Mouse (Mus musculus) lung, adult 18-20 months (tissue): ENCODE measurements at regions not wholly inside any gene's neighbourhood (a gene's known extent, or its start where the extent isn't known, plus 50 kb on each side); places are given as distances from the start of the nearest gene placed in this dataset.
A peak's percentile ranks its signal among the peaks of the same experiment; 100 is the strongest.

ENCODE experiments used
- DNase-seq, 2 experiments: peaks; one replicate each; pipeline ENCODE4 v3.0.0; 2022; ENCODE audit warnings: mixed read lengths in 2 of 2

DNA sequence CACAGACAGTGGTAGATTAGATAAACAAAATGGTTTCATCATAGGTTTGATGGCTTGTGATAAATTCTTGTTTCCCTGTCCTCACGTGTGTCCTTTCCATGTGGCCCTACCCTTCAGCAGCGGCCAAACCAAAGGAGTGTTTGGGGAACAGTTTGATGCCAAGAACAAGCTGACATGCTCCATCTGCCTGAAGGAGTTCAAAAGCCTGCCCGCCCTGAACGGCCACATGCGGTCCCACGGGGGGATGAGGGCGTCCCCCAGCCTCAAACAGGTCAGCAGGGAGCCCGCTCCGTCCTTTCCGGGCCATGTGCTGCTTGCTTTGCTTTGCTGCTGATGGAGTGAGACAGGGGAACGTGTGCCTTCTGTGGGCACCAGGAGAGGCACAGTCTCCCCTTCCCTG lies 51.0 kb upstream of the Mrps10 start:
- no peak for DNase-seq

DNA sequence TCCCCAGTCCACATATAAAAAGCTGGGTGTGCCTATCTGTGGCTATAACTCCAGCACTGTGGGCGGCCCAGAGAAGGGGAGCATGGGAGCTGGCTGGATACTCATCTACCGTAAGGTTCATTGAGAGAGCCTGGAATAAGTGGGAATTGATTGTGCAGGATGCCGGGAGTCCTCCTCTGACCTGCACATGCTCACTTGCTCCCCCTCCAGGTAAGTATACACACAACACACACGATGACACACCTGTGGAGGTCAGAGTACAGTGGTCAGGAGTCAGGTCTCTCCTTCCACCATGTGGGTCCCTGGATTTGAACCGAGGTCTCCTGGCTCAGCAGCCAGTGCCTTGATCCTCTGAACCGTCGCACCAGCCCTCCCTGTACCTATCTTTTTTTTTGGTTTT lies 55.5 kb upstream of the Mrps10 start:
- DNase-seq: no peak

DNA sequence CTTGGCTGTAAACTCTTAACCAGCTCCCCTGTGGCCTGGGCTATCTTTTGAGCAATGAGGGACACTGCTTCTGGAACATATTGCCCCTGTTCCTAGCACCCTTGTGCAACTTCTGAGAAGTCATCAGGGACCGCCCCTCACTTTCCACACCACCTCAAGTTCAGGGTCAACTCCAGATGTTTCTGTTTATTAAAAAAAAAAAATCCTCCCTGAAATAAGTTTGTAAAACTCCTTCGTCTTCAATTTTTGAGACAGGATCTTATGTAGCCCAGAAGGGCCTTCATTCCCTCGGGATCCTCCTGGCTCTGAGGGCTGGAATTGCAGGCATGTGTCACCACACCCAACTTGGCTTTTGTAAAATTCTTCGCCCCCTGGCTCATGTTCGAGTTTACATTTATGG lies 57.4 kb upstream of the Mrps10 start:
- no peak for DNase-seq

DNA sequence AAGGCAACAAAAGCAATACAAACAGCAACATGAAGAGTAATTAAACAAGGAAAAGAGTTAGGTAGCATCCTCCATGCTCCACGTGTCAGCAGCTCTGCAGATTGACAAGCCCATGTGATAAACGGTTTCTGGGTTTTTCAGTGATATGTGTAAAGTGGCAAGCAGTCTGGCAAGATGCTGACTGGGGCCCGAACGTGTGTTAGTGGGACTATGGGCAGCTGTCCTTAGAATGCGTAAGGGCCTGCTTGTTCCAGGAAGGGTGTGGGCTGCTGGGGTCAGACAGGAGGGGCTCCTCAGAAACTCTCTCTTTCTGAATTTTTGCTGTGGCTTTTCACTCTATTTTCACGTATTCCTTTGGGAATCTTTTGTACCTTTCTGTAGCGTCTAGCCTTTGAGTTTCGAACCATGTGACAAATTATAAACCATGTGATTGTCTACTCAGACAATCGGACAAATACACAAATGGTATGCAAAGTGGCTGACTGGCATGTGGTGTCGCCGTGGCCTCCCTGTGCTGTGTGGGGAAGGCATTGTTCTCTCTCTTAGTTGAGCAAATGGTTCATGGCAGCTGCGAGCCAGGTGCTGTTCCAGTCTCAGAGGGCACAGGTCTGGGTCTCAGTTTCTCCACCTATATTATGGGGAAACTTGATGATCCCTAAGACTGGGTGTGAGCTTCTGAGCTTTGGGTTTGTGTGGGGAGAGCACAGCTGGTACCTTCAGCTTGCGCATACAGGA lies 62.5 kb upstream of the Mrps10 start:
- DNase-seq: no peak

DNA sequence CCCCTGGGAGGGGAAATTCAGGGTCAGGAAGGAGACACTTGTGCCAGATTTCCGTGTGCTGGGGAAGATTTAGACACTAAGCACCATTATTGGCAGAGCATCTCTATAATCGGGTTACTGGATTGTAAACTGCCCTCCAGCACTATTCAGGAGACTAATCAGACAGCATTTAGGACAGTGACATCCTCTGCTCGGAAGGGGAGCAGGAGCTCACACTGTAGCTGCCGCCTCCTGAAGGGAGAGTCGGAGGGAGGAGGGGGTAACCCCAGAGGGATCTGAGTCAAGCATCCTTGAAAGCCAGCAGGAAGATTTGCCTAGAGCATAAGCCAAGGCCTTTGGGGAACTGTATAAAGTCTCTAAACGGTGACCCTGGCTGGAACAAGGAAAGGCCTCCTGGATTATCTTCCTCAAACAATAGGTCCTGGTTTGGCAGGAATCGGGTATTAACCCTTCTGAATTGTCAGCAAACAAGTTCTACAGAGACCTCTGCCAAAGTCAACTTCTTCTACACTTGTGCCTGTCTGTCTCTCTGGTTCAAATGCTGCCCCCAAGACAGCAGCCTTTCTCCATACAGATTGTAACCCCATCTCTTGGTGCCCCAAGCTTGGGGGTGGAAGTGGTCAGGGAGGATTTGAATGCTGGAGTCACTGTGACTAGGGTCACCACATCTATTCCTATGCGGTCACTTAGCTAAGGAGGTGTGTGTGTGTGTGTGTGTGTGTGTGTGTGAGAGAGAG lies 64.1 kb upstream of the Mrps10 start:
- DNase-seq: no peak

DNA sequence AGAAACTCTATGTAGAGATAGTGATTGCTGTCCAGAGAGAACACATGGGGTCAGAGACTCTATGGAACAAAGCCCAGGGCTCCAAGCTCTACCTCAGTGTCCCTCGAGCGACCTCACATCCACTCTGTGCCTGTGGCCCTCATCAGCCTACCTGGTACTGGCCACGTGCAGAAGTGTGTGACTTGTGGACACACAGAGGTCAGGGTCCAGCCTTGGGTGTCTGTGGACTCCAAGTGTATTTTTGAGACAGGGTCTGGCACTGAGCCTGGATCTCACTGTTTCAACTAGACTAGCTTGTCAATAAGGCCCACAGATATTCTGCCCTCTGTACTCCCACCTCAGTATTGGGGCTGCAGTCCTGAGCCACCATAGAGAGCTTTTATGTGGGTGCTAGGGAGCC lies 65.1 kb upstream of the Mrps10 start:
- DNase-seq: no peak

DNA sequence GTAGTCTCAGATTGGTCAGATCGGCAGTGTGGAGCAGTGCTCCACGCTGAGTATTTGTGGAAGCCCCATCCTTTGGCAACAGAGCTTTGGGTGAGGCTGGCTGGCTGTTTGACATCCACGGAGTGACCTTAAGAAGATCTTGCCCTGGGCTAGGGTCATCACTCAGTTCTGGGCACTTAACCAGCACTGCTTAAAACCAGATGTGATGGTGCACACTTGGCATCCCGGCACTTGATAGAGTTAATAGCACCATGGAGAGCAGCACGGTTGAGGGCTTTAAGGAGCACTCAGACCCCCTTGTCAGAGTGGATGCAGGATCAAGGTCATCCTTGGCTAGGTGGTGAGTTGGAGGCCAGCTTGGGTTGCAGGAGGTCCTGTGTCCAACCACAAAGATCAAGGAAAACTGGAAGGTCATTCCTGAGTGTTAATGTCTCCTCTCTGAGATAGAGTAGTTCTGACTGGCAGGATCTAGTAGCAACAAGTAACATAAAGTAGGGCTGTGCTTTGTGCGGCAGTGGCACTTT lies 70.2 kb upstream of the Mrps10 start:
- no peak for DNase-seq

DNA sequence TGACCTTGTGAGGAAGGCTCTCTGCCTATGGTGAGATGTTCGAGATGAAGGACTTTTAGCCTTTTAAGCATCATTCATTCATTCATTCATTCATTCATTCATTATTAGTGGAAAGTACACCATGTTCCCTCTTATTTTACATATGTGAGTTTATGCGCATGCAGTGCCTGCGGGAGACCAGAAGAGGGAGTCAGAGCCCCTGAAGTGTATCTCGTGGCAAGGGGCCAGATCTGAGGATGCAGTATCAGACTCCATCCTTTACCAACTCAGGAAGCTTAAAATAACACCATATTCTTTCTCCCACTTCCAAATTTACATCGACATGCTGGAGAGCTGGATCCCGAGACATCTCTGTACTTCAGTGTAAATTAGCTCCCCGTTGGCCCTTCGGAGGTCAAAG lies 70.7 kb upstream of the Mrps10 start:
- no peak for DNase-seq

DNA sequence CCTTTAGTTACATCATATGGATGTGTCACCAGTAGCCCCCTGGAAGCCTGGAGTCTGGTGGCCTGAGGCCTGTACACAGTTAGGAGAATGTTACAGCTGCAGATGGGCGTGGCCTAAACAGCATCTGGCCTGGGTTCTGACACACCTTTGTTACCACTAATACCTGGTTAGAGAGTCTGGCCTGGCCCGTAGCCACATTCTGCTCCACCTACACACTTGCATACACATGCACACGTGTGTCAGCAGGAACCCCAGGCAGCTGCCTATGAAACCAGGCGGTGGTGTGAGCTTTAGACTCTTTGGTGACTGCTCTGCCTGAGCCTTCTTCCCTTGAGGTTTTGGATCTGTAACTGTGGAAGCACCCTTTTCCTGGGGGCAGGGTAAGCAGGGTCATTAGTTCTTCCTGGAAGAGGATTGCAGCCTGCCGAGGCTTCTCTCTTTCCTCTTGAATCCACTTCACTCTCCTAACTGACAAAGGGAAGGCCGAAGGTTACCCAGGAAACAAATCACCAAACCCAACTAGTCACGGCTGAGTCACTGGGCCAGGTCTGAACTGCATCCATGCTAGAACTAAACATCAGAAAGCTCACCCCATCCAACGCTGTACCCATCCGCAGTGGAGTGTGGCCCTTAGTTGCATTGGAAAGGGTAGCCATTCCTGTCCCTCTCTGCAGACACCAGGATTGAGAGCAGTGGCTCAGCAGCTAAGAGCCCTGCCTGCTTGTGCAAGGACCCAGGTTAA lies 71.8 kb upstream of the Mrps10 start:
- peak in 1 of 2 experiments; percentile 19 for DNase-seq

DNA sequence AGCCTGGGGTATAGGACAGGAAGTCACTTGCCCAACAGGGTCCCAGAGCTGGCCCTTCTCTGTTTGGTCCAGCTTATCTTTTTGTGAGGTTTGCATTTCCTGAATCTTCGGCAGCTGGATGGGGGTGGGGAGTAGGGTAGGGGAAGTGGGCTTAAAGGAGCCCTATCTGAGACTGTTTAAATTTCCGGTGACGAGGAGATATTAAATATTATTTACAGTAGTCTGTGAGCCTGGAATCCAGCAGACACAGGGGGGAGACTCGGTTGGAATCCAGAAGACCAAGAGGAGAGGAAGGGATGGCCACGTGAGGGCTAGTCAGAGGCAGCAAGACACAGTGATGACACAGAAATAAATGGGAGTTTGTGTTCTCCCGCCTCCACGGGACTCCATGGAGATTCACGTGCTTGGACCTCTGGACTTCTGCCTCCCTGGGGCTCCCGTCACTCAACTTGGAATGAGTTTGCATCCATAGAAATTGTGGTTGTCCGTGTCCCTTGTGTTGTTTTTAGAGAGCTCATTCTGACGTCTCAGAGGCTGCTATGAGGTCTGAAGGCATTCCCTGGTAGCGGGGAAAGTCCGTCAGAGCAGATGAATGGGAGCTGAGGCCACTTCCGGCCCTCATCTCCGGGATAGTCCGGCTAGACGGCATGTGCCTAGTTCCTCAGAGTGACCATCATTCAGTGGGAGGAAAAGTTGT lies 73.2 kb upstream of the Mrps10 start:
- peak in 1 of 2 experiments; percentile 21 for DNase-seq

DNA sequence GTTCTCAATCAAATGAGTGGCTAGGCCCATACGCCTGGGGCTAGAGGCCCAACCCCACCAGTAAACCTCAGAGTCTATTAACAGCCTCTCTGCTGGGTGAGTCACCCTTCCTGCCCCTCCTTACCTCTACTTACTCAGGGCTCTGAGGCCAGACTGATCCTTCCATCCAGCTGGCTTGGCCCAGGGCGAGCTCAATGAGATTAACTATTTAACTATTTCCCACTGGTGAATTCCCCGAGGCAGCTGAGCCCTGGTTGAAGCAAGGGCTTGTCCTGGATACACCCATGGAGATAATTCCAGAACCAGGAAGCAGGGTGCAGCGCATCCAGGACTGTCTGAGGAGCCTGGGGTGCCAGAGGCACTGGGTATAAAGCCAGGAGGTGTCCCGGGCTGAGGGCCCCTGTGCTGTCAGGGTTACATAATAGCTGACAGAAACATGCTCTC lies 74.6 kb upstream of the Mrps10 start:
- DNase-seq: peak; percentile 25 to 43

DNA sequence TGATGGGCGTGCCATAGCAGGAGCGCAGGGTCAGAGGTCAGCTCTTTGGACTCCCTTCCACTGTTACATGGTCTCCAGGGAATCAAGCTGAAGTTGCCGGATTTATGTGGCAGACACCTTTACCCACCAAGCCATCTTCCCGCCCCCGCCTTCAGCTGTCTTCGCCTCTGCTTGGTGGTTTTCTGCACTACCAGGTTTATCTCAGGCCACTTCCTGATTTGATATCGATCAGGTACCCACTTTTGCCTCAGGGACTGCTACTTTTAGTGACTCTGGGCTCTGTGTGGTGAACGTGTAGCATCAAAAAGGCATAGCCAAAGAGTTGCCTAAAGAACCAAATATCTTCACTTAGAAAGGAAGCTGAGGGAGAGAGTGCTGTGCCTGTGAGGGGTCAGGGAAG lies 75.5 kb upstream of the Mrps10 start:
- no peak for DNase-seq

DNA sequence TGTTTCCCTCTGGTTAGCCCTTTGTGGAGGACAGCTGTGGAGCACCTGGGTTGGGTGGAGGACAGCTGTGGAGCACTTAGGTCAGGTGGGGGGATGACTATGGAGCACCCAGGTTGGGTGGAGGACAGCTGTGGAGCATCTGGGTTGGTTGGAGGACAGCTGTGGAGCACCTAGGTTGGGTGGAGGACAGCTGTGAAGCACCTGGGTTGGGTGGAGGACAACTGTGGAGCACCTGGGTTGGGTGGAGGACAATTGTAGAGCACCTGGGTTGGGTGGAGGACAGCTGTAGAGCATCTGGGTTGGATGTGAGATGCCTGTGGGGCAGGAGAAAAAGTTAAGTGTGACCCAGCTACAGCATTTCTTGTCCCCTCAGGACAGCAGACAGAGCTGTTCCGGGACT lies 77.1 kb upstream of the Mrps10 start:
- DNase-seq: no peak

DNA sequence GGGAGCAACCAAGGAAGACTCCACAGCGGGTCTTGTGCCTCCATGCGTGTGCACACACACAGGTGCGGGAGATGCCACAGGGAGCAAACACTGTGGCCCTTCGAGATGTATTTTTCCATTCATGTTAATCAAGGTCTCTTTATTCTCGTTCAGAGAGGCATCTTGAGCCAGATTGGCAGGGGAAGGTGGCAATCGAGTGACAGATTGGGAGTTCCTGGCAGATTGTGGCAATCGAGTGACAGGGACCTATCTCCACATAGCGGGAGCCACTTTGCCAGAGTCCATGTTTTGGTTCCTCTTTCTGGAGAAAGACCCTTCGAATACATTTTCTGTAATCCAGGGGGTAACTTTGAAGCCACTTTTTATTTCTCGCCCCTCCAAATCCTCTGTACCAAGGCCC lies 83.1 kb upstream of the Mrps10 start:
- no peak for DNase-seq

DNA sequence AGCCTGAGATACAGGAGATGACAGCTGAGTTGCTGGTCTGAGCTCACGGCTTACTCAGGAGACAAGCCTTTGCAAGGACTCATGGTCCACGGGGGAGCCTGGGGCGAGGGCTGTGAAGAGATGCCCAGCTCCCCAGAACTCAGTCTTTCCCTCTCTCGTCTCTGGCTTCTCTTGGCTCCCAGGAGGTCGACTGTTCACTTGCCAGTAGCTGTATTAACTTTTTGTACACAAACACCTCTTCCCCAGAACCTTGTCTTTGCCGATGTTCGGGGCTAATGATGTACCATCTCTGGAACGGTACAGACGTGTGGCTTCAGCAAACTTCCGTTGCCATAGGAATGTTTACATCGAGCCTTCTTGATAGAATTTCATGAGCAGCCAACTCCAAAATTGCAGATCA lies 84.5 kb upstream of the Mrps10 start:
- no peak for DNase-seq

DNA sequence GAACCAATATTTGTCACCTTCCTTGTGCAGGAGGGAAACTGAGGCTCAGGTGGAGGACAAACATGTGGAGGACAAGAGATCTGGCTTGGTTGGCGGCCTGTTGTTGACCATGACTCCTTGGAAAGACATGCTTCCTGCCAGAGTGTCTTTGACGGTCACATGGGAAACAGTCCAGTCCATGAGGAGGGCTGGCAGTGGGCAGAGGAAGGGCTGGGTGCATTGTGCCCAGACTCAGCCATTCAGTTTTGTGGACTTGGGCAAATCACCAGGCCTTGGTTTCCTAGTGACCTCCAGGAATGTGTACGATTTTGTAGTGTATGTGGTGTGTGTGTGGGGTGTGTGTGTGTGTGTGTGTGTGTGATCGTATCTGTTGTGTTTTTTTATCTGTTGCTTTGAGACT lies 85.5 kb upstream of the Mrps10 start:
- peak; percentile 30 to 57 for DNase-seq

DNA sequence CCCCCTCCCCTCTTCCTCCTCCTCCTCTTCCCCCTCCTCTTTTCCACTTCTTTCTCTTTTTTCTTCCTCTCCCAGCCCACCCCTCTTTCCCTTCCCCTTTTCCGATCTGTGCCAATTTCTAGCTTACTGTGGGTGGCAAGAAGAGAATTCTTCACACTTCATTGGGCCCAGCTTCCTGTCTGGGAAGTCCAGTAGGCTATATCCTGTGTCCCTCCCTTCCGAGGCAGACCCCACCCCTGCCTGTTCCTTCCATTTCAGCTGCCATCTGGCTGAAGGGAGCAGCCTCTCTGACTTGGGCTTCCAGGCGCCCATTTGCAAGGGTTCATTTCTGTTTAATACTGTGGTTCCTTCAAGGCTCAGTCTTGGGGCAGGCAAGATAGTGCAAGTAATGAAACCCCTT lies 86.2 kb upstream of the Mrps10 start:
- peak in 1 of 2 experiments; percentile 33 for DNase-seq

DNA sequence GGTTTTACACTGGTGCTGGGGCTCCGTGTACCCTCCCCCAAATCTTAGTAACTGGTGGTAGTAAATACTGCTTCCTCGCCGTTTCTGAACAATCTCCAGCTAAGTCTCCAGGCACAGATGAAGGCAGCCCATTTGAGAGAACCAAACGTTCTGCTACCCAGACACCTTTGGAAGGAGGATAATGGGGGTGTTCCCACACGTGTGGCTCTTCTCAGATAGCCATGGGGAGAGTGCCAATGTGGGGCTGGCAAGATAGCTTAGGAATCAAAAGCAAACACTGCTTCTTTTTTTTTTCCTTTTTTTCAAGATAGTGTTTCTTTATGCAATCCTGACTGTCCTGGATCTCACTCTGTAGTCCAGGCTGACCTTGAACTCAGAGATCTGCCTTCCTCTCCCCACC lies 90.8 kb upstream of the Mrps10 start:
- no peak for DNase-seq

DNA sequence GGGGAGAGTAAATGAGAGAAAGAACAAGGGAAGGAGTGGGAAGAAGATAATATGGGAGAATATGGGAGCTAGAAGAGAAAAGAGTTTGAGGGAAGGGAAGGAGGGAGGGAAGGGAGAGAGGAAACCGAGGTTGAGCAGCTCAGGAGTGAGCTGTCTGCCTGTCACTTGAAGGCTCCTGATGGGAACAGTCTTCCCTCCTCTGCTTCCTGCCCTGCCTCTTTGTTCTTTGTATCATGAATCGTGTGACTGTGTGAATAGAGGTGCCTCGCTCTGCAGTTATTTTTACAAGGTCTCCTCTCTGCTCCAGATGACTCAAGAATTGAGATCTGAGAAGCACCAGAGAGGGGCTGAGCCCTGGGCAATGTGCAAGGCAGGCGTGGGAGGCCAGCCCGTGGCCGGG lies 92.0 kb upstream of the Mrps10 start:
- no peak for DNase-seq

DNA sequence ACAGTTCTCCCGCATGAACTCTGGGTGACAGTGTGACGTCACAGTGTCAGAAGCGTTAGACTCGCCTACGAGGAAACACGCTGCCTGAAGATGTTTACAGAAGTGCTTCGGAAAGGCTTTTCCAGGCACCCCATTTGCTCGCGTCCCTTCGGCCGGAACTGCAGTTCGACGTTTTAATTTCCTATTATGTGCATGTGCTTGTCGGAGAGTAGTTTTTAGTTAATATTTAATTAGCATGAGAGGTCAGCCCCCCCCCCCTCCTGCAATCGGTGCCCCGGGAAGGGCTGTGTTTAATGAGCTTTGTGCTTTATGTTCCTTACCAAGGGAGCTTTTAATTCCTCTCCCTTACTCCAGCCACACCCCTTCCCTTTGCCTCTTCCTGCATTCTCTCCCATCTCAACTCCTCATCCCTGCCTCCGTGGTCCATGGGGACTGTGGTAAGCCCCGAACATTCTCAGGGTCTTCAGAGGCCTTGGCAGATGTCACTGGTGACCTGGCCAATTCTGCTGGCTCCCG lies 92.8 kb upstream of the Mrps10 start:
- peak in 1 of 2 experiments; percentile 33 for DNase-seq

DNA sequence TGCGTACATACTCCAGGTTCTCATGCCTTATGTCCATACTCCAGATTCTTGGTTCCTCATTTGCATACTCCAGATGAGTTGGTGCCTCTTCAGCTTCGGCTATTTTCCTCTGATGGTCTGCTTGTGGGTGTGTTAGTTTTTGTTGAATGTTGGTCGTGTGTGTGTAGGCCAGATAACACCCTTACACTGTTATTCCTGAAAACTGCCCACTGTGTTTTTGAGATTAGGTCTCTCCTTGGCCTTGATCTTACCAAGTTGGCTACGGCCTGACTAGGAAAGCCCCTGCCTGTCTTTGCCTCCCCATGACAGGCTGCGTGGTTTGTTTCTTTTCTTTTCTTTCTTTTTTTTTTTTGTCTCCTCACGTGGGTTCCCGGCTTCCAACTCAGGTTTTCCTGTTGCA lies 95.4 kb upstream of the Mrps10 start:
- no peak for DNase-seq

DNA sequence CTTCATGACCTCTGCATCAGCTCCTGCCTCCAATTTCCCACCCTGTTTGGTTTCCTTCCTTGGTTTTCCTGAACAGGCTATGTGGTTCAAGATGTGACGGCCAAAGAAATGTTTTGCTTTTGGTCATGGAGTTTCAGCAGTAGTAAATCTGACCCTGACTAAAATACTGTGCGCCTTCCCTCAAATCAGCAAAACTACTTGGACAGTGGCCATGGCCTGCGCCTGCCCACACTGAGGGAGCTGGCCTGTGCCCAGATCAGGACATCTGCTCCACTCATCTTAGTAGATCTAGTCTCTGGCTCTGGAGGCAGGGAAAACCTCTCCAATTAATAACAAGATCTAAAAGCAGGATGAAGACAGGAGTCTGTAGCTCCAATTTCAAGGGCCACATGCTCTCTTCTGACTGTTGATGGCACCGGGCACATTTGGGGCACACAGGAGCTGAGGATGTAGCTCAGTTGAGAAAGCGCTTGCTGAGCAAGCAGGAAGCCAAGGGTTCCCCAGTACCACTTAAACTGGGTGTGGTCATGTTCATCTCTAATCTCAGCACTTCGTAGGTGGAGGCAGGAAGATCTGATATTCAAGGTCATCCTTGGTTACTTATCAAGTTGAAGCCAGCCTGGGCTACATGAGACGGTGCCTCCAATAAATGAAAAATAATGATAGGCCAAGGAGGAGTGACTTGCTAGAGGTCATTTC lies 96.6 kb upstream of the Mrps10 start:
- peak; percentile 35 to 46 for DNase-seq
